Mouse (Mus musculus) ovary, postnatal 10 days (tissue): ENCODE results near the gene Cldn34d.

Experiments used
- DNase-seq: peaks from one replicate; pipeline ENCODE4 v3.0.0; 2022; ENCODE audit warnings: low spot score

Cldn34d gene

GRCm38 (mm10) chrX:76602824-76603223 lies at the start of gene Cldn34d:
Gene Cldn34d, minus strand, starts transcription at chrX:76602924.
- no peak for DNase-seq

GRCm38 (mm10) chrX:76598459-76599206 lies 4.1 kb downstream of the Cldn34d start:
- no peak for DNase-seq
